Mouse (Mus musculus): ENCODE measurements at regions not wholly inside any gene's neighbourhood (a gene's known extent, or its start where the extent isn't known, plus 50 kb on each side); places are given as distances from the start of the nearest gene placed in this dataset.

- TF ChIP-seq POLR2A (IDR thresholded peaks at IDR 0.05; ENCODE audit: control insufficient read depth, extremely low read depth, insufficient read depth, low read length, poor library complexity) (no peak), CTCF (IDR thresholded peaks at IDR 0.05; ENCODE audit: borderline replicate concordance, control insufficient read depth, extremely low read depth, insufficient read depth, low read length, poor library complexity) (no peak)
These were observed 184.3 kb downstream of the Katnal1 start for GRCm38 (mm10) chr5:148744676-148745391.

Measured in thymus, adult 2 months (tissue).